Mouse (Mus musculus) hindbrain, embryonic 15.5 days (tissue): ENCODE data around the gene Pgm5. TPM values are rescaled to one million over a fixed set of nuclear protein-coding genes. Genes with fewer than 3 reads are reported as not detected.

Experiments
- ATAC-seq: fragments of 200-750 bp; cut with Nextera tagmentation; 2 replicates; pipeline ENCODE4 v1.8.0; 2017; ENCODE audit warnings: low read depth, moderate number of reproducible peaks, moderate TSS enrichment; ENCODE audit not compliant: low FRiP score
- H3K27ac ChIP-seq: fragments of 300-500 bp; sonication (generic); replicated peaks from 2 replicates; pipeline ENCODE4 v1.5.1; 2015; ENCODE audit warnings: mild to moderate bottlenecking, inconsistent platforms
- H3K27me3 ChIP-seq: fragments of 300-500 bp; sonication (generic); 2 replicates; pipeline ENCODE4 v1.6.1; 2015; ENCODE audit warnings: control low read depth, inconsistent platforms
- H3K36me3 ChIP-seq: fragments of 300-500 bp; sonication (generic); 2 replicates; pipeline ENCODE4 v1.6.1; 2015; ENCODE audit warnings: control low read depth, inconsistent platforms
- H3K4me1 ChIP-seq: fragments of 300-500 bp; sonication (generic); replicated peaks from 2 replicates; pipeline ENCODE4 v1.6.1; 2015; ENCODE audit warnings: control low read depth, inconsistent platforms
- H3K4me2 ChIP-seq: fragments of 300-500 bp; sonication (generic); 2 replicates; pipeline ENCODE4 v1.6.1; 2015; ENCODE audit warnings: moderate library complexity, mild to moderate bottlenecking, inconsistent platforms
- H3K4me3 ChIP-seq: fragments of 300-500 bp; sonication (generic); 2 replicates; pipeline ENCODE4 v1.5.1; 2015; ENCODE audit warnings: mild to moderate bottlenecking, inconsistent platforms
- H3K9ac ChIP-seq: fragments of 300-500 bp; sonication (generic); 2 replicates; pipeline ENCODE4 v1.6.1; 2015; ENCODE audit warnings: inconsistent platforms
- H3K9me3 ChIP-seq: fragments of 300-500 bp; sonication (generic); 2 replicates; pipeline ENCODE4 v1.6.1; 2016; ENCODE audit warnings: control low read depth, inconsistent platforms
- WGBS: fragments of 180-500 bp; shearing (Covaris S2); methylation state at CpG from one replicate; pipeline ENCODE4 v1.1.7; 2015; 5-methylcytosine and 5-hydroxymethylcytosine counted together
- polyA plus RNA-seq: library from polyadenylated mRNA; unstranded; fragments of >200 nt; fragmentation: Nextera tagmentation; extraction: Ambion mirVana; gene quantifications from 2 replicates; pipeline ENCODE4 v1.2.1, GENCODE M21; 2015

Gene Pgm5
- polyA plus RNA-seq, 1 experiment from 2014 or later = 1.2 TPM

DNA sequence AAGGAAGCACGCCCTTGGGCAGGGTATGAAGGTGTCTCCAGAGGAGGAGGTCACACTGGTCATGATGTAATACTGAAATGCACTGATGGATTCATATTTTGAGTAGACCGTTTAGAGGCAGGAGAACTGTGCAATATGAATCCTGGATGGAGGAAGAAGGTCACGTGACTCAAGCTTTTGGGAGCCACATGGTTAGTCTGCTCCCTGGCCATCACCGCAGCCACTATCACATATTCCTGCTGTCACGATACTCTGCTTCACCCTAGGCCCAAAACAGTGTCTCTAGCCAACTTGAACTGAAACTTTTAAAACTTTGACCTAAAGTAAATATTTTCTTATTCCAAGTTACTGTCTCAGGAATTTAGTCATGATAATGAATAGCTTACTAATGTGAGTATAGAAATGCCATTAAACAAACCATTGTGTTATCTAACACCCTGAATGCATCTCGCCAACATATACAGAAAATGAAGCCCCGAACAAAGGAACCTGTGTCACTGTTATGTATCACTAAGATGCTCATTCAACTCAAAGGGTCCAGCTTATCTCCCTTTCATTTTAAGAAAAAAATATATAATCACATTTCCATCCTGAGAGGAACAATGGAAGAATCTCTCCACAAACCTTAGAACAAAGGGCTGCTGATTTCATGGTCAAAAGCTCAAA, 108.6 kb downstream of the Pgm5 start:
- Histone ChIP-seq H3K36me3 (no peaks in the 10 kb centered on the region), H3K27me3 (no peaks in the 10 kb centered on the region), H3K27ac (no peak overlapping the region), H3K4me3 (no peak overlapping the region), H3K4me2 (no peak overlapping the region), H3K4me1 (peaks cover 9% of the 10 kb centered on the region; the same call in 1 of the 2 replicates), H3K9me3 (no peaks in the 10 kb centered on the region), H3K9ac (no peak overlapping the region)
- 80% methylated on average over 7 of the region's 7 CpGs for WGBS
- ATAC-seq = no peak

GRCm38 (mm10) chr19:24746266-24746875, 115.3 kb downstream of the Pgm5 start:
- no peak overlapping the region for H3K4me2 ChIP-seq
- 83% methylated on average over 4 of the region's 4 CpGs for WGBS

DNA sequence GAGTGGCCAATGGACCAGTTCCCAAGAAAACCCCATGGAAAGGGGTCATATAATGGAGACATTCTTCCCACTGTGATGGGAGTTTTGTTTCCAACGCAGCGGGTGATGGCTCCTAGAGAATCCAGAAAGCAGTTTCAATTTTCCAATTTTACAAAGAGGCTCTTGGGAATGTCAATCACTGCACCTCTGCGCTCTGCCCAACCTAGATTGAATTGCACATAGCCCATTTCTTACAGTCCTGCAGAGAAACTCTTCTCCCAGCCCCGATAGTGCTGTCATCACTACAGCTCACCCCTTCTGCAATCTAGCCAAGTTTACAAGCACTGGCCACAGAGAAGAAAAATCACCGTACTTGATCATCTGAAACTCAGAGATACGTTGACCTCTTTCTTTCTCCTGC, 119.0 kb downstream of the Pgm5 start:
- no peak for ATAC-seq
- 80% methylated on average over 6 of the region's 6 CpGs for WGBS
- H3K9me3 ChIP-seq = no peaks in the 10 kb centered on the region

More at GRCm38 (mm10) chr19:24746266-24746875, 115.3 kb downstream of the Pgm5 start:
- no peak for ATAC-seq
- Histone ChIP-seq H3K9ac (no peak overlapping the region), H3K27me3 (no peaks in the 10 kb centered on the region), H3K27ac (0 out of 2 replicates have a peak overlapping the region, but pooled peaks have one; percentile 34), H3K9me3 (no peaks in the 10 kb centered on the region), H3K4me1 (no peaks in the 10 kb centered on the region), H3K4me3 (no peak overlapping the region), H3K36me3 (no peaks in the 10 kb centered on the region)

GRCm38 (mm10) chr19:24738786-24739185, 122.9 kb downstream of the Pgm5 start:
- Histone ChIP-seq H3K27ac (no peak overlapping the region), H3K4me1 (0 out of 2 replicates have a peak, but pooled peaks cover 4% of the 10 kb centered on the region), H3K9me3 (no peaks in the 10 kb centered on the region), H3K36me3 (no peaks in the 10 kb centered on the region), H3K4me3 (no peak overlapping the region), H3K9ac (no peak overlapping the region), H3K27me3 (no peaks in the 10 kb centered on the region), H3K4me2 (no peak overlapping the region)
- WGBS = 84% methylated on average over 3 of the region's 3 CpGs
- no peak for ATAC-seq

More for the DNA sequence above, 119.0 kb downstream of the Pgm5 start:
- no peak overlapping the region for H3K4me2 ChIP-seq
- H3K36me3 ChIP-seq = no peaks in the 10 kb centered on the region
- no peaks in the 10 kb centered on the region for H3K4me1 ChIP-seq
- H3K27ac ChIP-seq = no peak overlapping the region
- no peak overlapping the region for H3K4me3 ChIP-seq
- no peaks in the 10 kb centered on the region for H3K27me3 ChIP-seq
- H3K9ac ChIP-seq = no peak overlapping the region

DNA sequence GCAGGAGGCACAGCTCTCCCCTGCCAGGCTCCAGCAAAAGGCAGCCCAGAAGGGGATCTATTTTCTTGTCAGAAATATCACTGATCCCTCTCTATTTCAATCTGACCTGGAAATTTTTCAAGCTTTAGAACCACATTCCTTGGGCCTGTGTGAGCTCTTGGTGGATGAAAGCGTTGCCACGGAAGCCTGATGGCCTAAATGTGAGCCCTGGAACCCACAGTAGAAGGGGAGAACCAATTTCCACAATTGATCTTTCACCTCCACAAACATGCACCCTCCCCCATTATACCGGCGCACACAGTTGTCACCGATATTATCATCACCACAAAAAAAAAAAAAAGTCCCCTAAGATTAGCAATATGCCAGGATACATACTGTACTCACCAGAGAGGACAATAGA, 123.6 kb downstream of the Pgm5 start:
- Histone ChIP-seq H3K27me3 (no peaks in the 10 kb centered on the region), H3K9me3 (no peaks in the 10 kb centered on the region), H3K4me3 (no peak overlapping the region), H3K27ac (no peak overlapping the region), H3K9ac (no peak overlapping the region), H3K4me2 (no peak overlapping the region), H3K36me3 (no peaks in the 10 kb centered on the region), H3K4me1 (0 out of 2 replicates have a peak, but pooled peaks cover 4% of the 10 kb centered on the region)
- WGBS = 83% methylated on average over 5 of the region's 5 CpGs
- no peak for ATAC-seq

GRCm38 (mm10) chr19:24735484-24736128, 126.0 kb downstream of the Pgm5 start:
- H3K4me3 ChIP-seq = no peak overlapping the region
- no peak overlapping the region for H3K9ac ChIP-seq
- H3K27ac ChIP-seq = no peak overlapping the region
- H3K36me3 ChIP-seq = no peaks in the 10 kb centered on the region
- H3K4me2 ChIP-seq = no peak overlapping the region
- H3K4me1 ChIP-seq = 0 out of 2 replicates have a peak, but pooled peaks cover 4% of the 10 kb centered on the region
- no peaks in the 10 kb centered on the region for H3K27me3 ChIP-seq
- 39% methylated on average over 6 of the region's 6 CpGs for WGBS
- ATAC-seq = no peak
- H3K9me3 ChIP-seq = no peaks in the 10 kb centered on the region

GRCm38 (mm10) chr19:24730661-24731060, 131.0 kb downstream of the Pgm5 start:
- no peaks in the 10 kb centered on the region for H3K4me1 ChIP-seq
- no peak overlapping the region for H3K9ac ChIP-seq
- H3K27ac ChIP-seq = no peak overlapping the region
- ATAC-seq = no peak
- H3K9me3 ChIP-seq = no peaks in the 10 kb centered on the region
- no peaks in the 10 kb centered on the region for H3K27me3 ChIP-seq
- no peak overlapping the region for H3K4me3 ChIP-seq
- H3K4me2 ChIP-seq = no peak overlapping the region
- H3K36me3 ChIP-seq = no peaks in the 10 kb centered on the region
- 60% methylated on average over 5 of the region's 5 CpGs for WGBS

DNA sequence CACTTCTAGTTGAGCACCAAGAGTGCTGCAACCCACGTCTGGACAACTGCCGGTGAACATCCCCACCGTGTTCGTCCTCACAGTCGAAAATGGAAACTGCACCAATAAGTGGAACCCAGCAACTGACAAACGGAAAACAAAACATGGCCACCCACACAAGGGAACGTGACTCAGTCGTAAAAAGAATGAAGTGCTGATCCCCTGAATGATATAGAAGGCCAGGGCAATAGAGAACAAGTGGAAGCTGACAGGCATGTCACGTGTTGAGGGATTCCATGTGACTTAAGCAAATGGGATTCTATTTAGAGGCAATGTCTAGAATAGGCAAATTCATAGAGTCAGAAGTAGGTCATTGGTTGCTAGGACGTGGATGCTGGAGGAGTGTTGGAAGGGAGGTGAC, 137.3 kb downstream of the Pgm5 start:
- Histone ChIP-seq H3K4me3 (no peak overlapping the region), H3K4me2 (no peak overlapping the region), H3K4me1 (no peaks in the 10 kb centered on the region), H3K27me3 (no peaks in the 10 kb centered on the region), H3K36me3 (no peaks in the 10 kb centered on the region), H3K9me3 (no peaks in the 10 kb centered on the region), H3K9ac (no peak overlapping the region), H3K27ac (no peak overlapping the region)
- no peak for ATAC-seq
- 71% methylated on average over 10 of the region's 10 CpGs for WGBS

DNA sequence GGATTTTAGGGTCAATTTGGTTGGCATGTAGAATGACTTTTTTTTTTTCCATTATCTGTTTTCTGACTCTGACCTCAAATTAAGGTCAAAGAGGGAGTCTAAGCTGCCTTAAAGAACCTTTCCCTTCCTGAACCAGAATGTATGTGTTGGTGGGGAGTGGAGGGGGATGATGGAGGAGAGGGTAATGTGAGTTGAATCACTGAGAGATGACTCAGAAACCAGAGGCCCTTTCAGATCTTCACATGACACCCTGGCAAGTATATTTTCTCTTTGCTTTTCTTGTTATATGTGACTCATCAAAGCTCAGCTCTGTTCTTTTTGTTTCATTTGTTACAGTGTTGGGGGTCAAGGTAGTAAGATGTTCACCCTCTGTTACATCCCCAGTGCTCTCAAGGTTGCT, 141.2 kb downstream of the Pgm5 start:
- Histone ChIP-seq H3K36me3 (no peaks in the 10 kb centered on the region), H3K27ac (no peak overlapping the region), H3K9me3 (no peaks in the 10 kb centered on the region), H3K4me2 (no peak overlapping the region), H3K4me3 (no peak overlapping the region), H3K9ac (no peak overlapping the region), H3K4me1 (no peaks in the 10 kb centered on the region), H3K27me3 (no peaks in the 10 kb centered on the region)
- no peak for ATAC-seq

GRCm38 (mm10) chr19:24719504-24719903, 142.2 kb downstream of the Pgm5 start:
- H3K36me3 ChIP-seq = no peaks in the 10 kb centered on the region
- H3K27ac ChIP-seq = no peak overlapping the region
- WGBS = 67% methylated on average over 4 of the region's 4 CpGs
- H3K27me3 ChIP-seq = no peaks in the 10 kb centered on the region
- no peak overlapping the region for H3K4me2 ChIP-seq
- H3K9ac ChIP-seq = no peak overlapping the region
- H3K9me3 ChIP-seq = no peaks in the 10 kb centered on the region
- H3K4me3 ChIP-seq = no peak overlapping the region
- ATAC-seq = no peak
- H3K4me1 ChIP-seq = no peaks in the 10 kb centered on the region

DNA sequence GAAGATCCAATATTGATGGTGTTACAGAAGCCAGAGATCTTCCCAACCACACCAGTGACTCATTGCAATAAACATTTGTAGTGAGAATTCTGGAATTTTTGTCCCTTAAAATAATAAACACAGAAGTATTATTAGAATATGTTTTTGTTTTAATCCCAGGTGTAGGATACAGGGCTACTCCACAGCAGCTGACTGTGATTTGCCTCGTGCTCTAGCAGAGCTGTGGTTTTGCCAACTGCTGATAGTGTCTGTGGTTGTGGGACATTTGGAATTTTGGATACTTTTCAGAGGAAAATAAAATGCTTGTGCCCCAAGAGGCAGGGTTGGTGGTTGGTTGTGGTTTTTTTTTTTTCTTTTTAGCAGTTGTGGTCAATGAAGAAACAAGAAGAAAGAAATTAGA, 143.6 kb downstream of the Pgm5 start:
- no peak overlapping the region for H3K4me3 ChIP-seq
- no peaks in the 10 kb centered on the region for H3K9me3 ChIP-seq
- H3K27ac ChIP-seq = no peak overlapping the region
- no peaks in the 10 kb centered on the region for H3K27me3 ChIP-seq
- no peak overlapping the region for H3K4me2 ChIP-seq
- no peaks in the 10 kb centered on the region for H3K4me1 ChIP-seq
- no peak overlapping the region for H3K9ac ChIP-seq
- no peaks in the 10 kb centered on the region for H3K36me3 ChIP-seq
- no peak for ATAC-seq
- 73% methylated on average over 1 of the region's 1 CpGs for WGBS

DNA sequence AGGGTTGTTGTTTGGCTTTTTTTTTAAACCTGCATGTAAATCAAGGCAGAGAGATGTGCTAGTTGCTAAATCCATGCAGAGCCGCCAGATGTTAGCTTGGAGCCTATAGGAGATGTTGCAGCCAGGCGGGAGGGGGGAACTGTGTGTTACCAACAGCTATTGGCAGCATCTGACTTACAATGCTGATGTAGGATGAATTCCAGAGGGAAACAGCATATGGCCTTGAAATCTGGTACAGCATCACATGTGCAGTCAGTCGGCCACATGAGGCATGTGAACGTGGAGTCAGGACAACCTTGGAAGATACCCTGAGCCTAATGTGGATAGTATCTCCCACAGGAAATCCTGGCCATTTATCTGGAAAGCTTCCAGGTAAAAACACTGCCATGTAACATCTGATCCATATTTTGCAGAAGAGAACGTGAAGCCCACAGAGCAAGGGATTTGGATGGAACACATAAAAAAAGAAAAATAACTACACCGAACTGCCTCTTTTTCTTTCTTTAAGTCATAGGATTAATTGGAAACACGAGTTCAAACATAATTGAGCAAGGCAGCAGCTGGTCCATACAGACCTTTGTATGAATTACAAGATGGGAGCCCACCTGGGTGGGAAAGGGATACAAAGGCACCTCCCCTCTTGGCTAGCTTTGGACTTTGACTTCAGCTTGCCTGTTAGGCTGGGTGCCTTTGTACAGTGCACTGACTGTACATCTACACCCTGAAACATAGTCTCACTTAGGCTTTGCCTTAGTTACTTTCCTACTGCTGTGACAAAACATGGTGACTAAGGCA, 145.2 kb downstream of the Pgm5 start:
- Histone ChIP-seq H3K4me1 (no peaks in the 10 kb centered on the region), H3K4me2 (no peak overlapping the region), H3K27ac (no peak overlapping the region), H3K27me3 (no peaks in the 10 kb centered on the region), H3K4me3 (no peak overlapping the region), H3K9me3 (no peaks in the 10 kb centered on the region), H3K9ac (no peak overlapping the region), H3K36me3 (no peaks in the 10 kb centered on the region)
- WGBS = 79% methylated on average over 7 of the region's 7 CpGs
- peak; percentile 56; the same call in 1 of the 2 replicates for ATAC-seq
